Mouse (Mus musculus) c-Kit-positive CD71-positive TER-119-positive erythroid progenitor cells, embryonic 14.5 days (primary cell): Measurements from ENCODE around the gene Prnp.

Source experiments
- DNase-seq: peaks from one replicate; pipeline ENCODE4 v3.0.0-alpha.2; 2013; ENCODE audit warnings: low spot score

Gene Prnp

DNA sequence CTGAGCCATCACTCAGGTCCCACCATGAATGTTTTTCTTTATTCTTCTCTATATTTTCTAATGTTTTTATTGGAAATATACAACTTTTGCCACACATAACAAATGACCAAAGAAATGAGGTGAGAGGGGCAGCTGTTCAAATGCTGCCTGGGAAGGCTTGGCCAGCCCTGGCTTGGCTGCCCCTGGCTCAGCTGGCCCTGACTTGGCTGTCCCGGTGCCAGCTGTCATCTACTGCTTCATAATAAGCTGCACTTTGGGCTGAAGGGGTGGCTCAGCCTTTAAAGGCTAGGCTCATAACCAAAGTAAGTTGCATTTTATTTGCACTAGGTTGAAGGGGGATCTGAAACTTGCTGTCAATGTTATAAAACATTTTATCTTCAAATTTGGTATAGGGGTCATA, 2.9 kb upstream of the Prnp start:
- DNase-seq: no peak

DNA sequence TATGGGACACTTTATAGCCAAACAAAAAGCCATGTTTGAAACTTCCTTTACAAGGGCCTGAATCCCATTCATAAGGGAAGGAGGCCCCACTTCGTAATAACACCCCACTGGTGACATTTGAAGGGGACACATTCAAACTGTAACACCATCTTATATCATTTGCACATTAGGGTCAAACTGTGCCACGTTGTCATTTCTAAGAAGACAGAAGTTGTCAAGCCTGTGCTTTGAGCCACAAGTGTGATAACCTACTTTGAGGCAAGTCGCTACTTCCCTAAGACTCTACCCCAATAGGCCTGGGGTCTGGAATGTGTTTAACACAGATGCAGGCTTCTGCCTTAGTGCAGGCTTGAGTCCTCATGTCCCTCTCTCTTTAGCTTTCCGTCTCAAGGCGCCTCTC, 2.4 kb upstream of the Prnp start:
- DNase-seq: no peak

DNA sequence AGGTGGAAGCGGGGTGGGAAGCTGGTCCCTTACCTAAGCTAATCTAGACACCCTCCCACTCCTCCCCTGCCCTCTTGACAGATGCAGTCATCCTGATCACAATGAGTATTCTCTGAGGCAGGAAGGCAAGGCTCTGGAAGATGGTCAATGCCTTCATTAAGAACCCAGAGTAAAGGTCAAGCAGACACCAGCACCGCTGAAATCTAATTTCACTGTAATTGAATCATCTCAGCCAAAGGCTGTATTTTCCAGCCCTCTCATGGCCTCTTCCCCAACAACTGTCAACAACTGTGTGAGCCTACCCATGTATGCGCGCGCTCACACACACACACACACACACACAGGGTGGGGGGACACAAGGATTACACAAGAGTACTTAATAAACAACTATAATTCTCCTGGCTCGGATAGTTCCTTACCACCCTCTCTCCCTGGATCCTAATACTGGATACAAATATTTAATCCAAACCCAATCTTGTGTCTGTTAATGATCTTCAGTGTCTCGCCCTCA, 1.3 kb upstream of the Prnp start:
- no peak for DNase-seq

DNA sequence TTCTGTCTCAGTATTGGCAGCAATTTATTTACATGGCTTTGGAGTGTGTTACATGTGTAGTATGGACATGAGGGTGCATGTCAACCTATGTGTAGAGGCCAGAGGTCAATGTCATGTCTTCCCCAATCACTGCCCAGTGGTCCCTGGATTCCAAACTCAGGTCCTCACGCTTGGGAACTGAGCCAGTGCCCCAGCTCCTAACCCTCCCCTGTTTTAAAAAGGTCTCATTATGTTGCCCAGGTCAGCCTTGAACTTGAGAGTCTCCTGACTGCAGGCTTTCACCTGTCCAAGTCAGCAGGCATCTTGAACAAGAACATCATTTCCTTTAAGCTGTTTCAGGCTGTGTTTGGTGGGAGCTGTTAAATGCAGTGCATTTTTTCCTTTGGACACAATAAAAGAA, 822 bp upstream of the Prnp start:
- no peak for DNase-seq

DNA sequence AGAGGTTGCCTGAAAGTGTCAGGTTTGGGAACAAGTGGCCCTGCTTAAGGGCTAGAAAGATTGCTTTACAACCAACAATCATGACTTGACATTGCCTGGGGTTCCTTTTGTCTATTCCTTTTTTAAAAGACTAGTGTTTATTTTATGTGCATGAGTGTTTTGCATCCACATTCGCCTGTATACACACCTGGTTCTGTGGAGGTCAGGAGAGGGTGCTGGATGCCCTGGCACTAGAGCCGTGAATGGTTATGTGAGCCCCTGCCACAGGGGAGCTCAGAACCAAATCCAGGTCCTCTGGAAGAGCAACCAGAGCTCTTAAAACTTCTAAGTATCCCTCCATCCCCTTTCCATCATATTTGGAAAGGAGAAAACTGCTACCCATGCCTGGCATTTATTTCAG, 1.1 kb downstream of the Prnp start:
- no peak for DNase-seq

DNA sequence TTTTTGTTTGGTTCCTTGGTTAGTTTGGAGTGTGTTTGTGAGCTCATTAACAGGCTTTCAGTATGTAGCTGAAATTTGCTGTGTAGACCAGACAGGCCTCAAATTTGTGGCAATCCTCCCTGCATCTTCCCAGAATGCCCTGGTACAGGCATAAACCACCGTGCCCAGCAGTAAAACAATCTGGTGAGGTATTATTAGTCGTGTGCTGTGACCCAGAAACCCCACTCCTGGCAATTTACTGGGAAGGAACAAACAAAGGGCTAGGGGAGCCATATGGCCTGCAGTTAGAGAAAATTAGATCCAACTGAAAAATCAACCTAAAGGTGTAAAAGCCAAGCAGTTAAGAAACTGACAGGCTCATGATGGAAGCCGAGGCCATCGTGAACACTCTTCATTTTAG, 1.6 kb downstream of the Prnp start:
- DNase-seq: no peak

DNA sequence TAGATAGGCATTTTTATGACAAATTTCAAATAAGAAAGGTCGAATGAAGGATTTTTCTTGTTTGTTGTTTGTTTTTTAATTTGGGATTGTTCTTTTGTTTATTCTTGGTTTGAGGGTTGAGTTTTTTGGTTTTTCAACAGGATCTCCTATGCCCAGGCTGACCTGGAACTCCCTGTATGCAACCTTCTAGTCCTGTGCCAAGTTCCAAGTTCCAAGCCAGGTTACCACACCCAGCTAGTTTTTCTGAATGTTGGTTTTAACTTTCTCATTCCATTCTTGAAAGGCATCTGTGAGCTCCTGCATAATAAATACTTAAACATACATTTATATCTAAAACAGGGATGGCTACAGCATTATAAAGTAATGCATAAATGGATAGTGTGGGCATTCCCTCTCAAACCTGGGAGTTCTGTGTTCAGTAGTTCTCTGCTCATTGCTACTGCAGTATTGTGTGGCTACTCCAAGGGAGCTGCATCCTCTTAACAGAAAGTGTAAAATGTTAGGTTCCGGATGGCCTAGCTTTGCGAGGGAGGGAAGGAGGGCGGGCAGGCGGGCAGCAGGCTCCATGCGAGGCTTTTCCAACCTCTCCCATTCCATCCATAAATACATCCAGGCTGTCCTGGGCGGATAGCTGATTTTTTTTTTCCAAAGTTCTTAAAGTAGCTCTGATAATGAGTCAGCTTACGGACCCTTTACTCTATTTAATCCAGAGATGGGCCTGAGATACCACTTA, 3.0 kb downstream of the Prnp start:
- no peak for DNase-seq

DNA sequence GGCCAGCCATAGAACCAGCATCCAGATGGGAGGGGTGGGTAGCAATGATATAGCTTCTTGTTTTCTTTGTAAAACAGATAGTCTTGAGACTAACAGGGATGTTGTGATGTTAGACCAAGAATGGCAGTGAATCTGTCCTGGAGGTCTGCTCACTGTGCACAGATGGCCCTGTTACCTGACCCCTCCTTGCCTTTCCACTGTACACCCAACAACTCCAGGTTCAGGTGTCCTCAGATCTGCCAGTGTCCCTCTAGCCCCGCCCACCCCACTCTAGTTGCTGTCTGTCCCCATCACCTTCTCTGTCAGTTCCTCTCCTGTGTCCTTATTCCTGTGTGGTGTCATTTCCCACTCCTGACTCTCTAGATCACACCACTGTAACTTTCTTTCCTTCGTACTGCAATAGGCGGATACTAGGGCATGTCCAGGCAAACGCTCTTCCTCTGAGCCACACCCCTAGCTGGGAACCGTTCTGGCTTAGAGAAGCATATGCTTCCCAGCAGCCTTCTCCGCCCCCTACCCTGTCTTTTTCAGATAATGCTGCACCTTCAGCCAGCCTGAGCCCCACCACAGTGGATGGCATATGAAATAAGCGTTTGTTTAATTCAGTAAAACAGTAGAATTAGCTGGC, 22.7 kb downstream of the Prnp start:
- DNase-seq: no peak

DNA sequence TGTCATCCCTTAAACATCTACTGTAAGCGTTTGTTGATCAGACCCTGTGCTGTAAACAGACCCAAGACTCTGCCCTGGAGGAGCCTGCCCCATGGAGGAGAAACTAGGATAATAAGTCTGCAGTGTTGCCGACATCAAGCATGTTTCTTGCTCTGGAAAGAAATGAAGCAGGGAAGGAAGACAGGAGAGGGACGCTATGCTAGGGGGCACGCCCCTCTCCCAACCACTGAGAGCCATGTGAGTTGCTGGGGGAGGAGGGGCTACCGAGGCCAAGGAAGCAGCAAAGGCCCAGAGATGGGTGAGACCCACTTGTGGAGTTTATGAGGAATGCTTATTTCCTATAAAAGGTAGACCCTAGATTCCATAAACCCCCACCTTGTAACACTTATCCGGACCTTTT, 23.3 kb downstream of the Prnp start:
- DNase-seq: no peak

DNA sequence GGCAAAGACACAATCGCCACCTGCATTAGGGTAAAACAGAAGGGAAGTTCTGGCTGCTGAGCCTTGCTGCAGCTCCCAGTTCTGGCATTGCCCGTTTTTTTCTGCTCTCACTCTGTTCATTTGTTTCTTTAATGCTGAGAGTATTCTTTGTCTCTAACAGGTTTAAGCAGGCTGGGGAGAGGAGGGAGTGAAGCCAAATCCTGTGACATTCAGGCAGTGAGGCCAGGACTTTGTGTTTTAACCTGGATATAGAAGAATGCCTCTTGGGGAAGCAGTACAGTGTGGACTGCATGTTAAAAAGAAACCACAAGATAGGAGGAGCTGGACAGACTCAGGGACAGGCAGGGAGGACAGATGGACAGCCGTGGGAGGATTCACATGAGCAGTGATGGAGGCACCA, 23.9 kb downstream of the Prnp start:
- DNase-seq: no peak

DNA sequence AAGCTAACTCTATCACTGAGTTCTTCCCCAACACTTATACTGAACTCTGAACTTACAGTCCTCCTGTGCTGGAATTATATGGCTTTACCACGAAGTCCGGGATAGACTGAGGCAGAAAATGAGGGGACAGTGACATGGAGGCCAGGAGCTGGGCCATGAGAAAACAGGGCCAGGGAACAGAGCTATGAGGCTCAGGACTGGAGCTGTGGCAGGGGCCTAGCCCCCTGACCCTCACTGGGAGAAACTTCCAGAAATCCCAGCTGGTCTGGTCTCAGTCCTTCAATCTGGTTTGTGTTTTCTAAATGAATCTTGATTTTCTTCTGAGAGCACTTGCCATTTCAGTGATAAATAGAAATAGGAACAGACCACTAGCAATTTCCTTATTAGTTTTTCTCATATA, 24.5 kb downstream of the Prnp start:
- DNase-seq: no peak

DNA sequence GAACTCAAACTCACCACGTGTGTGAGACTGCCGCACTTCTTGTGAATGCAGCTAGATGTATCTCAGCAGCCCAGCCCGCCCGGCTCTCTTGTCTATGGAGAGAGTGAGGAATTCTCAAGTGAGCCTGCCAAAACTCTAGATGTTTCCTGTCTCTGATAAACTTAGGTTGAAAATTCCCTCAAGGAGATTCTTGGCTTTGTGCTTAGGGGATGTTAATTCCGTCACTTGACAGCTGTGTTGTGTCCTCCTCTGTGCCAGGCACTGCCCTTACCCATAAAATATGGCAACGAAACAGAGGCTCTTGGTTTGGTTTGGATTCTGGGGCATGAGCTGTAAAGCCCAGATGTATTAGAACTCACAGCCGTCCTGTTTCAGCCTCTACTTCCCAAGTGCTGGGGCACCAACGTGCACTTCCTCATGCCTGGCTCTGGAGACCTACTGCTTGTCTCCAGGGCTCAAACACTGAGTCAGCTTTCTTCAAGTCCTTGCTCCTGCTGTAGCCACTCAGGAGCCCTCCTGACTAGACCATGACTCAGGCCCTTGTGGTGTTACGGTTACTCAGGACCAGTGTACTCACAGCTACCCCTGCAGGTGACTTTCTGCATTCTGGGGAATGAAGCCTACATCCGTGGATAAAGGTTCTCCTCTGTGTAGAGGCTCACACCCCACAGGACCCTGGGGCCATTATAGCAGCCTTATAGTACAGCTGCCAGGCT, 25.8 kb downstream of the Prnp start:
- peak; percentile 47 for DNase-seq

DNA sequence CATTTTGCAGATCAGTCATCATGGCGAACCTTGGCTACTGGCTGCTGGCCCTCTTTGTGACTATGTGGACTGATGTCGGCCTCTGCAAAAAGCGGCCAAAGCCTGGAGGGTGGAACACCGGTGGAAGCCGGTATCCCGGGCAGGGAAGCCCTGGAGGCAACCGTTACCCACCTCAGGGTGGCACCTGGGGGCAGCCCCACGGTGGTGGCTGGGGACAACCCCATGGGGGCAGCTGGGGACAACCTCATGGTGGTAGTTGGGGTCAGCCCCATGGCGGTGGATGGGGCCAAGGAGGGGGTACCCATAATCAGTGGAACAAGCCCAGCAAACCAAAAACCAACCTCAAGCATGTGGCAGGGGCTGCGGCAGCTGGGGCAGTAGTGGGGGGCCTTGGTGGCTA, 26.7 kb downstream of the Prnp start:
- DNase-seq: no peak

DNA sequence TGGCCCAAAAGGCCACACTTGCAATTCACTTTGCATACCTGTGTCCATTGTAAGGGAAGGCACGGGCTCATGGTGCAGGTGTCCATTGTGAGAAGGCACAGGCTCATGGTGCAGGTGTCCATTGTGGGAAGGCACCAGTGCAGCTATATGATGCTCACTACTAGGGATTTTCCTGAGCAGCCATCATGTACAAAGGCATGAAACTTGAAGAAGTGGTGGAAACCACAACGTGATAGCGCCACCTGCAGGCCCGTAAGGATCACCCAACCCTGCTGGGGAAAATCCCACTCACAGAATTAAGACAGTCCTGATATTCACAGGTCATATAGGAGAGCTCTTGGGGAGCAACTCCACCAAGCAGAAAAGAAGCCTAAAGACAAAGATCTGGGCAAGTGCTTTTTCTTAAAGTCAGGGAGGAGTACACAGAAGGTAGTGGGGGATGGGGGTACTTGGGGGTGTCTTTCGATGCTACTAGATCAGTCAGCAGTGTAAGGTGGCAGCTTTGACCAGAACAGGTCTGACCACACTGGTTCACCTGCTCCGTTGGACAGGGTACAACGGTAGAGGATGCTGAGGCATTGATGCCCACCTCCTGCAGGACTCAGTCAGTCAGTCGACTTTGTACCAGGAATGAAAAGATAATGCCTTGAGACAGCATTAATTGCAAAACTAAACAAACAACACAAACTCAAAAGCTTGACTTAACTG, 29.8 kb downstream of the Prnp start:
- peak; percentile 72 for DNase-seq

DNA sequence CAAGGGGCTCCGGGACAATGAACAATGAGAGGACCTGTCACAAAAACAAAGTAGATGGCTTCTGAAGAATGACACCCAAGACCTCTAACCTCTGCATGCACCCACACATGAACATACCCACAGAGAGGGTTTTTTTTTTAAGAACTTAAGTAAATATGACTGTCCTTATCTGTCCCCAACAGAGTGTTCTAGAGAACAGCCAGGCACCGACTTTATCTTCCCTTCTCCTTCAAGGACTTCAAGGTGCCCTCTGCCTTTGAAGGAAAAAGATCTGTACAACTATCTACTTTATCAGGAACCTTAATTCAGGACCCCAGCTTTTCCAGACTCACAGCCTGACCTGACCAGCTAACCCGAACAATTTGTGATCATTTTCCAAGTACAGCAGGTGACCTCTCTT, 30.8 kb downstream of the Prnp start:
- peak; percentile 65 for DNase-seq

DNA sequence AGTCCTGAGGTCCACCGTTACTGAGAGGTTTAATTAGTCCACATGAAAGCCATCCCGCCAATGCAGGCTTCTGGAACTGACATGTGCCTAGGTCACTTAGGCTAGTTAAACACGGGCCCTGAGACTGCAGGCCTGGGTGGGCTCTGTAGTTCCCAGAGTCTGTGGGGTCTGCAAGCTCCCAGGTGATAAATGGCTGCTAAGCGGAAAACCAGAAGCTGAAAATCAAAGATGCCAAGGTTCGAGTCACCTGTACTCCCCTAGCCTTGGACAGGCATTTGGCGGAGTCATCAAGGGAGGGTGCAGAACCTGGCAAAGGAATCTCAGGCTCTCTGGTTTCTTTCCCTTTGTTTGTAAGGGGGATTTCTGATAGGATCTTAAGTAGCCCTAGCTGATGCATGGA, 31.8 kb downstream of the Prnp start:
- no peak for DNase-seq

DNA sequence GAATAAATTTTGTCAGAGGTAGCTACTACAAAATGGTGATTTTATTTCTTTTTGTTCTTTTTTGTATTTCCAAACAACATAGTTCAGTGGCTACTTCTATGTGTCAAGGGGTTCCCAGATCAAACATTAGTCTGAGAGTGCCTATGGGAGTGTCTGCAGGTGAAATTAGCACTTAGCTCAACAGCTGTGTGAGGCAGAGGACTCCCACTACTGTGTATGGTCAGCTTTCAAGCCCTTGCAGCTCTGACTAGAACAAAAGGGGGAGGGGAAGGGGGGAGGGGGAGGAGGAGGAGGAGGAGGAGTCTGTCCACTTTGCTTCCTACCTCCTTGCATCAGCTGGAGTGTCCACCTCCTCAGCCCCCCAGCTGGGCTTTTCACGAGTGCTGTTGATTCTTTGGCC, 34.6 kb downstream of the Prnp start:
- DNase-seq: no peak

DNA sequence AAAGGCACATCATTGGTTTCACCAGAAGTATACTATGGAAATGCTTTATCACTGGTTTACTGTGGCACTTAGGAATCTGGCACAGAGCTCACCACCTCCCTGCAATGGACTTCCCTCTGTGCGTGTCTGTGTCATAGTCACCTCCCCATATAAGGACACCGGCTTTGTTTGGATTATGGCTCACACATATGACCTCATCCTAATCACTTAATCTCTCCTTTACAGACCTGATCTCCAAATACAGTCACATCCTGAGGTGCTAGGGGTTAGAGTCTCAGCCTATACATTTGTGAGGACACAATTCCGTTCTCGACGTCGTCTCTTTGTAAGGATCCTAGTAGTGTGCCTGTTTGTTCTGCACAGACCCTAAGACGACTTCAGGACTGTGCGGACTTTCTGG, 35.5 kb downstream of the Prnp start:
- DNase-seq: no peak

DNA sequence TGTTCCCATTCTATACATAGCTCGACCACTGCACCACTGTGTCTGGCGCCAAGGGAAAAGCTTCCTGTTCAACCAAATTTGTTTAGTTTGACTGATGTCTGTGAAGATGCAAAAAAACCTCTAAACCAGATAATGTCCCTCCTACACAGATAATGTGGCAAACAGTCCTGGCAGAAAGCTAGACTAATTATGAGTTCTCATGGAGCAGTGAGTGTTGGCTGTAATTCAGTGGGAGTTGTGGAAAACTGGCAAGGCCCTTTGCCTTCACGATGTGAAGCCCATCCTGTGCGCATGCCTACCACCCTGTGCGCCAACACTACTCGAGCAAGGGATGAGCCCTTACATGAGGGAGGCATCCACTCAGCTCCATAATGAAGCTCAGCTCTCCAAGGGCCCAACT, 36.0 kb downstream of the Prnp start:
- DNase-seq: no peak

DNA sequence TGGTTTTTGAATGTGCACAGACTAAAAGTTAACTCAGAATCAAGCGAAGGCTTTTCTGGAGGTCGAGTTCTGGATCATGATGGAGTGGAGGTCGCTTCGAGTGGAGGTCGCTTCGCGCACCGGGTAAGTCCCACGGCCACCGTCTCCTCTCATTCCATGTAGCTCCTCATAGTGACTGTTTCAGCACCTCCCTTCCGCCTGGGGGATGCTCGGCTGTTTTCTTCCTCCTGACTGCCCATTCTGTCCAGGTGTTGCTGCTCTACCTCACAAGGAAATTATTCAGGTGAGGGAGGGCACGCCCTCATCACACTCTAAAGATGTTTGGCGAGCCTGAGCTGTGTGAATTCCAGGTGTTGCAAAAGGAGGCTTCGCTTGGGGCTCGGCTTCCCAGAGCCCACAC, 36.6 kb downstream of the Prnp start:
- DNase-seq: no peak

DNA sequence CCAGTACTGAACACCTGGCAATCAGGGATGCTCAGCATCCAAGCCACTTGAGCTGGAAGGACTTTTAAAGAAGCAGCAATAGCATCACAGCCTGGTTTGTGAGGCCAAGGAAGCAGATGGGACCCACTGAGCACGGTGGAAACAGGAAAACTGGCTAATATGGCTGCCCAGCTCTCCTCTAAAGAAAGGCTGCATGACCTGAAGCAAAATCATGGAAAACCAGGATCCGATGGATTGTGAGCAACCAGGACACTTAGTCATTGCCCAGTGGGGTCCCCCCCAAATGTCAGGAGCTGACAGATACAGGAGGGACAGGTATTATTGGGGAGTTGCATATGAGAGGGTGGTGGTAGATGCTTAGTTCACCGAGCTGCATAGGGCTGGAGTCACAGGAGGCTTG, 38.4 kb downstream of the Prnp start:
- no peak for DNase-seq

DNA sequence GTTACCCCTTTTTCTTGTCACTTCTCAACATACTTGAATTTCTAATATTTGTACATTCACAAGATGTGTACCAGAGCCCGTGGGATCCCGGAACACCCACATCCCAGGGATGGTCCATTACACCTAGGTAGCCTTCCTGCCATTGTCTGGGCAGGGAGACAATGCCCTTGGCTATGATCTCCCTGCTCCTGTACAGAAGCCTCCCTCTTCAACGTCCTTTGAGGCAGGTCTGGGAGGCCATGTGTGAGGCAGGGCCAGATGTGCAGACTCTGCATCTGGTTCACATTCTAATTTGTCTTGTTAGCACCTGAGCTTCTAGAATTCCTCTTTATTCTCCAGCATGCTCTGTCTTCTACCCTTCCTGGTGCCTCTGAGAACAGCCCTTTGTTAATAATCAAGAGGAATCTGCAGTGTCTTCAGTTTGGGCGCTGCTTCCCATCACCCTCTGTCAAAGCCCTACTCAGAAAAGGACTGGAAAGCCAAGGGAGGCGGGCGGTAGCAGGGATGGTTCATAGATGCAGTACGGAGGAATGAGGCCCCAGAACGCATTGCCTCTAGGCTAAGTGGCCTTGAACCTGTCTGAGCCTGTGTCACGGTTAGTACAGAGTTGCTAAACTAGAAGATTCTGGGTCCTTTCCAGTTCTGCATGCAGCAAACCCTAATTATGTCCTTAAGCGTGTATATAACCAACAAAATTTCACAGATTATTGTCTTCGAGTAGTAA, 39.4 kb downstream of the Prnp start:
- no peak for DNase-seq
